Mouse (Mus musculus) G1E (cell line): ENCODE measurements around the gene Nefh. TPM values are rescaled to one million over a fixed set of nuclear protein-coding genes. Genes with fewer than 3 reads are reported as not detected.

Experiments used
- ATAC-seq: 2 replicates; pipeline ENCODE4 v1.8.0; 2016; ENCODE audit warnings: mild to moderate bottlenecking; ENCODE audit not compliant: insufficient number of reproducible peaks, poor library complexity, low FRiP score, severe bottlenecking; ENCODE audit errors: extremely low read depth
- DNase-seq: peaks from one replicate; pipeline ENCODE4 v3.0.0; 2012; ENCODE audit warnings: low spot score
- H3K27me3 ChIP-seq: 2 replicates; pipeline ENCODE4 v1.6.1; 2012; ENCODE audit warnings: mild to moderate bottlenecking, low read length, inconsistent platforms; ENCODE audit not compliant: insufficient read depth
- H3K36me3 ChIP-seq: replicated peaks from 2 replicates; pipeline ENCODE3; 2012; ENCODE audit warnings: mild to moderate bottlenecking, inconsistent platforms
- H3K4me1 ChIP-seq: 2 replicates; pipeline ENCODE4 v1.6.1; 2012; ENCODE audit warnings: low read depth, low read length, inconsistent platforms, mixed read lengths; ENCODE audit not compliant: insufficient read depth
- H3K4me3 ChIP-seq: 2 replicates; pipeline ENCODE4 v1.5.1; 2012; ENCODE audit warnings: low read depth, mild to moderate bottlenecking, inconsistent platforms, low read length, moderate library complexity, mixed read lengths
- H3K9me3 ChIP-seq: replicated peaks from 2 replicates; pipeline ENCODE4 v1.6.1; 2012; ENCODE audit warnings: inconsistent platforms
- CTCF ChIP-seq: IDR thresholded peaks from 2 replicates; pipeline ENCODE4 v1.5.1; 2012; ENCODE audit warnings: low read depth, low read length, inconsistent platforms, mixed read lengths
- GATA1 ChIP-seq: IDR thresholded peaks from 2 replicates; pipeline ENCODE4 v1.6.1; 2012; ENCODE audit warnings: borderline replicate concordance, low read length, inconsistent platforms, mixed read lengths
- GATA2 ChIP-seq: IDR thresholded peaks from 2 replicates; pipeline ENCODE4 v1.6.1; 2012; ENCODE audit warnings: low read depth, low read length, inconsistent platforms, borderline replicate concordance
- POLR2AphosphoS5 ChIP-seq: IDR thresholded peaks from 2 replicates; pipeline ENCODE4 v1.6.1; 2012; ENCODE audit warnings: low read depth, low read length, inconsistent platforms; ENCODE audit not compliant: insufficient replicate concordance
- TAL1 ChIP-seq: conservative IDR thresholded peaks from 2 replicates; pipeline ENCODE4 v1.6.1; 2012; ENCODE audit warnings: low read depth, low read length, inconsistent platforms, mixed read lengths
- polyA plus RNA-seq: library from polyadenylated mRNA; stranded (reverse); fragments of >175 nt; gene quantifications from 2 replicates; pipeline ENCODE4 v1.2.3, GENCODE M21; 2012
- total RNA-seq, 2 experiments: library from RNA; stranded (forward) in 1 of 2; stranded (reverse) in 1 of 2; fragments of 200-1000 nt in 1 of 2; fragments of >200 nt in 1 of 2; fragmentation: Nextera tagmentation in 1 of 2; gene quantifications; 2 replicates each; pipeline ENCODE4 v1.2.3; 2014 to 2017

Nefh gene
- total and polyA plus RNA-seq, 3 experiments, result 49.4 to 179 (median 56.4) TPM

DNA sequence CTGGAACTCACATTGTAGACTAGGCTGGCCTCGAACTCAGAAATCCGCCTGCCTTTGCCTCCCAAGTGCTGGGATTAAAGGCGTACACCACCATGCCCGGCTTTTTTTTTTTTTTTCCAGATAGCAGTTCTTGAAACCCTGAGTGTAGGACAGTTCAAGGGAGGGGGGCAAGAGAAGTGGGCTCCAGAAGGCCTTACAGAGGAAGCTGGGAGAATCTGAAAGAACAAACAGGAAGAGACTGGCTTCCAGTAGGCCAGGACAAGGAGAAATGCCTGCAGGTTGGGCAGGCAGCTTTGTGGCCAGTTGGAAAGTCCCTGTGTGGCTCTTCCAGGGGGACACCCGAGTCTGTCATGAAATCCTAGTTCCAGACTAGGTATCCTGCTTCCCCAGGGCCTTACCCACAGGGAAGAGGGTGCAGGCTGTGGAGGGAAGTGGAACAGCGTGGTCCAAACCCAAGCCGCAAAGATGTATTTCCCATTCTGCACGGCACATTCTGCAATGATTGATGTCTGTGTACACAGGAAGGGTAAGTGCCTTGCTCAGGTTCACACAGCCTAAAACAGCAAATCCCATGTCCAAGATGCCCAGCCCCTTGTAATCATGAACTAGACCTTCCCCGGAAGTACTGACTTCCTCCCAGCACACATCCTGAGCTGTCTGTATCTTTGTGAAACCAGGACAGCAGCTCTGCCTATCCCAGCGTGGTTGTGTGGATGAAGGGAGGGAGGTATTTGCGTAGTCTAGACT, 26.7 kb upstream of the Nefh start:
- Histone ChIP-seq H3K4me1 (peaks cover 47% of the 10 kb centered on the region), H3K36me3 (no peaks in the 10 kb centered on the region), H3K4me3 (no peak overlapping the region), H3K27me3 (no peaks in the 10 kb centered on the region), H3K9me3 (no peaks in the 10 kb centered on the region)
- ATAC-seq (no peak), DNase-seq (no peak)
- TF ChIP-seq POLR2AphosphoS5 (no peak), GATA1 (no peak), CTCF (no peak), GATA2 (no peak), TAL1 (no peak)

DNA sequence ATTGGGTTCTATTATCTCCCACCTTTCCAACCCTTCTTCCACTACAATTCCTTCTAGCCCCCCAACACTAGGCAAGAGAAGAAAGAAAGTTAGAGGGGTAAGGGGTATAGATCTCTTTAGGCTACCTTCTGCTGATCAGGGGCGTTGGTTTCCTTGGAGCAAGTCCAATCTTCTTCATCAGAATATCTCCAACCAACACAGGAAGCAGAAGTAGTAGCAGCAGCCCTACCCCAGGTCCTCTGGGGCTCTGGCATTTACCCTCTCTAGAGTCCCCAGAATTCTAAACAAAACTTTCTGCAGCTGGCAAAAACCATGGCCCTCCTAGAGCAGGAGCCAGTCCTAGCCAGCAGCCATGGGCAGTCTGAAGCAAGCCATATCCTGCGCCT, 26.0 kb upstream of the Nefh start:
- Histone ChIP-seq H3K36me3 (no peaks in the 10 kb centered on the region), H3K4me3 (no peak overlapping the region), H3K9me3 (no peaks in the 10 kb centered on the region), H3K4me1 (peaks cover 54% of the 10 kb centered on the region), H3K27me3 (no peaks in the 10 kb centered on the region)
- no peak for ATAC-seq
- no peak for DNase-seq
- TF ChIP-seq GATA2, result no peak
- TF ChIP-seq TAL1, result no peak
- TF ChIP-seq POLR2AphosphoS5, result no peak
- TF ChIP-seq GATA1, result no peak
- no peak for TF ChIP-seq CTCF

DNA sequence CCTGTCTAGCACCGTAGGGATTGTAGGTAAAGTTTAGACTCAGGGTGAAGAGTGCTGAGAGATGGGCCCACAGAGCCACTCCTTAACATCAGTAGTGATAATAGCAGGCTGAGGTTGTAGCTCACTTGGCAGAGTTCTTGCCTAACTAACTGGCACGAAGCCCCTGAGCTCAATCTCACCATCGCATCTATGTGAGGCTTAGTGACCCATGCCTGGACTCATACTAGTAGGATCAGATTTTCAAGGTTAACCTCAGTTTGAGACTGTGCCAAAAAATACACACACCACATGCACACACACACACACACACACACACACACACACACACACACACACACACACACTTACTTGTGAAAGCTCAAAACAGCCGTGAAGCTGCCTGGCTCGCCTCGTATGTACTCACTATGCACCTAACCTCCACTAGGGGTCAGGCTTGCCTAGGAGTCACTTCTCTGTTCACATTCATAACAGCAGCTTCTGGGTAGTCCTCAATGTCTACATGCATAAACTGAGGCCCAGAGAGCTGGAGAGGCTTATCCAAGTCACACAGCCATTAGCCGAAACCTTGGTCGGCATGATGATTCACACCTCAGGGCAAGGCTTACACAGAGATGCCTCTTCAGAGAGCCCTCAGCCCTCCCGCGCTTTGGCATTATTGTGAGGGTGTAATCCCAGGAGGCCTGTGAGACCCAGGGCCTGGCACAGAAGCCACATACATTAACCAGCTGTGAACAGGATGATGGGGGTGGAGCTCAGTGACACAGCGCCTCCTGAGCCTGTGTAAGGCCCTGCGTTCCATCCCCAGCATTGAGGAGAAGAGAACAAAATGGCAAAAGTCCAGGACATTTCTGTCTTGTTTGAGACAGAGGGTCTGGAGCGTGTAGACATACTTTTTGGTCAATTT, 25.4 kb upstream of the Nefh start:
- Histone ChIP-seq H3K36me3 (peaks cover 5% of the 10 kb centered on the region), H3K4me3 (no peak overlapping the region; the same call in 1 of the 2 replicates), H3K27me3 (no peaks in the 10 kb centered on the region), H3K4me1 (peaks cover 60% of the 10 kb centered on the region), H3K9me3 (no peaks in the 10 kb centered on the region)
- no peak for TF ChIP-seq GATA2
- TF ChIP-seq GATA1, result no peak
- TF ChIP-seq CTCF, result peak; percentile 82
- peak; percentile 69 for ATAC-seq
- peak; percentile 78 for DNase-seq

DNA sequence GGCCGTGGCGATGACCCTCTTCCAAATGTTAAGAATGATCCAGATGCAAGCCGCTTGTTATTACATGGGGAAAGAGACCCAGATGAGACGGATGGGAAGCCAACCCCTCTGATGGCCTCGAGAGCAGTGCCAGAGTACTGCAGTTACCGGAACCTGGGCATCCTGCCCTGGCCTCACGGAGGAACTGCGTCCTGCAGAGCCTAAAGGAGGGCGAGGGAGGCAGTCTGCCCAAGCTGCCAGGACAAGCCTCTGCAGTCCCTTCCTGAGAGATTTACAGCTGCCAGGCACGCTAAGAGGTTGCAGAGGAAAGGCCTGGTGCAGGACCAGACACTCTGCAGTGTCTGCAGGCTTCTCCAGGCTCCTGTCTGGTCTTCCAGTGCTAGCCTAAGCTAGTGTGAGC, 20.5 kb upstream of the Nefh start:
- ATAC-seq (no peak), DNase-seq (no peak)
- H3K36me3 ChIP-seq, result peaks cover 12% of the 10 kb centered on the region
- peak overlapping the region; percentile 46; the same call in 1 of the 2 replicates for H3K4me3 ChIP-seq
- no peaks in the 10 kb centered on the region for H3K27me3 ChIP-seq
- H3K4me1 ChIP-seq, result peaks cover 80% of the 10 kb centered on the region
- no peak for TF ChIP-seq GATA1
- no peak for TF ChIP-seq POLR2AphosphoS5
- TF ChIP-seq CTCF, result no peak
- no peak for TF ChIP-seq TAL1
- TF ChIP-seq GATA2, result no peak
- no peaks in the 10 kb centered on the region for H3K9me3 ChIP-seq

DNA sequence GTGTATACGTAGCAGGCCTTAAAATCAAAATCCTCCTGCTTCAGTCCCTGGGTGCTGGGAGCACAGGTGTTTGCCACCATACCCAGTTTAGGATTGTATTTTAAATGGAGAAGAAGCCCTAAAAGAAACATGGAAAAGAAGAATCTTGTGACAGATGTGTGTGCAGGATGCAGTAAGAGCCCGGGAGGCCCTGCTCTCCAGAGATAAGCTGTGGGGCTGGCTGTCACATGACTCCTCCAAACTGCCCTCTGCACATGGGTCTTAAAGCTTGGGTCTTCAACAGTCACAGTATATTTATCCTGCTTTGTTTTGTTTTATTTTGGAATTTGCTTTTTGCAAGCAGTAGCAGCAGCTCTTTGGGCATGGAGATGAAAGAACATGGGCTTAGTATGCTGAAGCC, 19.7 kb upstream of the Nefh start:
- Histone ChIP-seq H3K36me3 (peaks cover 14% of the 10 kb centered on the region), H3K4me1 (peaks cover 81% of the 10 kb centered on the region), H3K4me3 (no peak overlapping the region; the same call in 1 of the 2 replicates), H3K27me3 (no peaks in the 10 kb centered on the region), H3K9me3 (no peaks in the 10 kb centered on the region)
- no peak for TF ChIP-seq CTCF
- TF ChIP-seq GATA2, result no peak
- TF ChIP-seq TAL1, result peak; percentile 93
- ATAC-seq (peak; percentile 81), DNase-seq (peak; percentile 81)

DNA sequence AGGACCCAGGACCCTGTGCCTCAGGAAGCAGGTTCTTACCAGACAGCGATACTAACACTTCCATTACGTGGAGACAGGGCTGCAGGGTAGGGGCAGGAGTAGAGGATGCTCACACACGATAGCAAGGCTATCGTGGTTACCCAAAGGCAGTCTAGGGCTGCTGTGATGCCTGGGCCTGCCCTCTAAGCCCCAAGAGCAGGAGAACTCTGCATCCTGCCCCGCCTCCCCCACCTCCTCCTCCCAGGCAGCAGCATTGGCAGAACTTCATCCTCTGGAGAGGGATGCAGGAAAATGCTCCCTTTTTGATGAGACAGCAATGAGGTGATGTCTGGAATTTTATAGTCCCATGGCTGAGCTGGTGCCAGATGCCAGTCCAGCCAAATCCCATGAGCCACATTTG, 19.0 kb upstream of the Nefh start:
- ATAC-seq (peak; percentile 46; the same call in 1 of the 2 replicates), DNase-seq (no peak)
- Histone ChIP-seq H3K4me1 (peaks cover 84% of the 10 kb centered on the region), H3K9me3 (no peaks in the 10 kb centered on the region), H3K27me3 (no peaks in the 10 kb centered on the region), H3K4me3 (peak overlapping the region; percentile 60; the same call in 1 of the 2 replicates), H3K36me3 (peaks cover 14% of the 10 kb centered on the region)
- no peak for TF ChIP-seq GATA1
- no peak for TF ChIP-seq POLR2AphosphoS5
- no peak for TF ChIP-seq TAL1
- TF ChIP-seq GATA2, result no peak
- TF ChIP-seq CTCF, result no peak
